ENCODE assay signal across 14 mouse cellular contexts in the genomic region with DNA sequence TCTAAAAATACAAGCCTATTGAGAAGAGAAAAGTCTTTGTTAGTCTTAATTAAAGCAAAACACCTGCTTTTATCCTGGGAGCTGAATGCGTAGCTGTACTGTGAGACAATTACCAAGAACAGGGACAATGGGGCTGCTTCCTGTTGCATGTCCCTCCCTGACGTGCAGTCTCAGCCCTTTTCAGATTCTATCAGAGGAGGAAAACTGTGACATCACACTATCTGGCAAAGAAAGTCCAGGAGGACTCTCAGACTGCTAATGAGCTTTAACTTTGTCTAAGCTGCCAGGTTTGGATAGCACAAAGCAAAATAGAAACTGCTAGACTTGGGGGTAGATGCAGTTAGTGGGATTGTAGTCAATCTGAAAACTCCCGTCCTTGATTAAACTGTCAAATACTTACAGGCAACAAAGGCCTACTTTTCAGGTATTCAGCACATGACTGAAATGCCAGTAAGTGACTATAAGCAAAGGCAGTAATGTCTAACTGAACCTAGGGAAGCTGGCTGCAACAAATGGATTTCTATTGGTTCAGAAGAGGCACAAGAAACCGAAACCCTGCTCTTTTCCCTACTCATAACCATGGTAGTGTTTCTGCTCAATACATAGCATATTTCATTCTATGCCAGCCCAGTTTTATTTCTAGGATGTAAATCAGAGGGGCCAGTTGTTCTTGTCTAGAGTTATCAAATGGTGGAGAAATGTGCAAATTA.
DNase-seq lines count a peak whose midpoint lies in the region; ATAC-seq lines count a peak whose summit lies in the region.
"Had no signal": no experiment of that assay in that cellular context is flagged by ENCODE, and none has a peak within 500 bp of the region (broad histone marks: within the 10 kb centered on the region; RNA-seq: fewer than 3 reads in every experiment).

No protein-coding gene starts in this region.

- peaks cover 5% of the 10 kb centered on the region; the same call in 1 of the 2 replicates for H3K4me1 ChIP-seq in hindbrain, embryonic 16.5 days (ENCODE audit: control insufficient read depth, insufficient read depth, low read depth, low read length)

- WGBS in hindbrain, embryonic 16.5 days: 43% methylated on average over 4 of the region's 4 CpGs

- no peak overlapping the region for H3K4me3 ChIP-seq in hindbrain, embryonic 16.5 days (ENCODE audit: low read length)

- no peaks in the 10 kb centered on the region for H3K36me3 ChIP-seq in hindbrain, embryonic 16.5 days (ENCODE audit: control insufficient read depth, insufficient read depth, low read length)
- H3K36me3 ChIP-seq: G1E had no signal

- H3K9ac ChIP-seq in hindbrain, embryonic 16.5 days (ENCODE audit: low read depth, low read length): no peak overlapping the region
- H3K9ac ChIP-seq: liver, embryonic 14.5 days had no signal

- peak overlapping the region; percentile 5; the same call in 1 of the 2 replicates for H3K4me2 ChIP-seq in hindbrain, embryonic 16.5 days (ENCODE audit: low read length)

- peak; percentile 6 to 9 for DNase-seq in cerebellum, postnatal 10 days
- DNase-seq in right cerebral cortex, adult 18-20 months: peak; percentile 18
- DNase-seq in right cerebral cortex, postnatal 25 days: no peak
- DNase-seq in telencephalon, adult 2 months (ENCODE audit: low read depth, low spot score): peak; percentile 17
- DNase-seq in kidney, adult 11 months: no peak
- DNase-seq: cerebellum, adult 8-10 months; heart, adult 11 months; heart, postnatal 36 days had no signal

- ATAC-seq in cerebellum, adult (ENCODE audit: insufficient number of reproducible peaks, low FRiP score, low TSS enrichment): no peak
- peak; percentile 94 for ATAC-seq in hindbrain, embryonic 16.5 days
- ATAC-seq in erythroblast, adult 5-6 weeks (replicated peaks; ENCODE audit: low FRiP score, poor library complexity, severe bottlenecking): no peak

- H3K27me3 ChIP-seq in hindbrain, embryonic 16.5 days (replicated peaks; ENCODE audit: control insufficient read depth, insufficient read depth, low read length): no peaks in the 10 kb centered on the region

- H3K27ac ChIP-seq in hindbrain, embryonic 16.5 days (ENCODE audit: low read depth, low read length): peak overlapping the region; percentile 44; the same call in 1 of the 2 replicates
- H3K27ac ChIP-seq: liver, embryonic 14.5 days; macrophage had no signal

- H3K9me3 ChIP-seq in hindbrain, embryonic 16.5 days (ENCODE audit: control insufficient read depth, low read length): no peaks in the 10 kb centered on the region

Comparison
In these comparisons a context has a peak if more than half of its experiments do, and no peak if none do; other contexts are left out.
1. DNase-seq: peak in cerebellum, postnatal 10 days (2 of 2), right cerebral cortex, adult 18-20 months (single experiment) and telencephalon, adult 2 months (single experiment); none in right cerebral cortex, postnatal 25 days (single experiment) and kidney, adult 11 months (single experiment).